Mouse (Mus musculus) ES-Bruce4 (cell line): ENCODE results near the gene Ccdc148.

Experiments used
- CTCF ChIP-seq: IDR thresholded peaks from one replicate; pipeline ENCODE4 v1.8.1; 2011; ENCODE audit warnings: low read depth, low read length
- EP300 ChIP-seq: IDR thresholded peaks from 2 replicates; pipeline ENCODE4 v1.6.1; 2011; ENCODE audit warnings: low read depth, low read length; ENCODE audit not compliant: insufficient read depth
- POLR2A ChIP-seq: IDR thresholded peaks from one replicate; pipeline ENCODE4 v1.8.1; 2011; ENCODE audit warnings: low read length; ENCODE audit not compliant: insufficient read depth

DNA sequence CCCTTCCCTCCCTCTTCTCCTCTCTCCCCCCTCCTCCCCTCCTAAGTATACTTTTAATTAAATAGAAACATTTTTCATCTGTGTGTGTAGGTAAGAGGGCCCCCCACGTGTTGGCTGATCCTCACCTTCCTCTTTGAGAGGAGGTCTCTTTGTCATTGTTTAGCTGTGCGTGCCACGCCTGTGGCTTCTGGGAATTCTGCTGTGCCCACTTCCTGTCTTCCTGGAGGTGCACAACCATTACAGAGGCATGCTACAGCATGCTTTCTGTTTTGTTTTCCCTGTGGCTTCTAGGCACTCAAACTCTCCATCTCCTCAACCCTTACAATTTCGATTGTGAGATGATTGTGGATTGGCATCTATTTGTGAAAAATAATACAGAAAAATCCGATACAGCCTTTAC, 11.1 kb upstream of the Ccdc148 start:
- TF ChIP-seq POLR2A, result no peak
- TF ChIP-seq CTCF, result no peak
- no peak for TF ChIP-seq EP300
